Mouse (Mus musculus) testis, postnatal 14 days (tissue): ENCODE measurements around the gene Olfr513.

Experiments
- DNase-seq: peaks from one replicate; pipeline ENCODE4 v3.0.0; 2021; ENCODE audit warnings: low spot score

The Olfr513 gene

GRCm38 (mm10) chr7:108750673-108751072, at the start of gene Olfr513:
Gene Olfr513 (plus strand): TSS chr7:108750973.
- DNase-seq: no peak

- DNase-seq: no peak
These were observed 37.8 kb upstream of the Olfr513 start, which contains the start of gene Olfr512 for GRCm38 (mm10) chr7:108713020-108713419. Gene Olfr512 (plus strand): TSS chr7:108713320.

DNA sequence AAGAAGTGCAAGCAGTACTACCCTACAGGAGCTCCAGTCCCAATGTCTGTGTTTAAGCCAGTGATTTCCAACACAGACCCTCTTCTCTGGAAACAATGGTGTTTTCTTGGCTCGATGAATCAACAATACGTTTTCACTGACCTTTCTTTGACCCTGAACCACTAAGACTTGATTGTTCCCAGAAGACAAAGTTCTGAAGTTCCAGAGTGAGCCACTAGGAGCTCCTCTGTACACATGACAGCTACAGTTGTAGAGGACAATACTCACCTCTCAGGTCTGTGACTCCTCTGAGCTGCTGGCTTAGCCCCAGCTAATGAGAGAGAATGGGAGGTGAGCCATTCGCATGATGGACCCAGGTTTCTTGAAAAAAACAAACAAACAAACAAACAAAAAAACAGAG, 9.6 kb downstream of the Olfr513 start:
- no peak for DNase-seq

GRCm38 (mm10) chr7:108797205-108797933, 46.6 kb downstream of the Olfr513 start:
- DNase-seq: no peak
